Mouse (Mus musculus): ENCODE measurements around the gene Clcn1. TPM values are rescaled to one million over a fixed set of nuclear protein-coding genes. Genes with fewer than 3 reads are reported as not detected.
A peak's percentile ranks its signal among the peaks of the same experiment; 100 is the strongest.

The Clcn1 gene
- polyA plus RNA-seq, 1 experiment: 11.0 TPM

GRCm38 (mm10) chr6:42339981-42340380 is 53.5 kb downstream of the Clcn1 start:
- no peak for TF ChIP-seq POLR2A (IDR thresholded peaks at IDR 0.05; ENCODE audit: borderline replicate concordance, extremely low read depth, insufficient read depth, insufficient read length, poor library complexity, severe bottlenecking)
- no peak for TF ChIP-seq CTCF (IDR thresholded peaks at IDR 0.05; ENCODE audit: borderline replicate concordance, extremely low read depth, insufficient read depth, insufficient read length)
- DNase-seq (ENCODE audit: low read depth): no peak

- no peak for DNase-seq (ENCODE audit: low read depth)
- TF ChIP-seq POLR2A (IDR thresholded peaks at IDR 0.05; ENCODE audit: borderline replicate concordance, extremely low read depth, insufficient read depth, insufficient read length, poor library complexity, severe bottlenecking) (no peak), CTCF (IDR thresholded peaks at IDR 0.05; ENCODE audit: borderline replicate concordance, extremely low read depth, insufficient read depth, insufficient read length) (no peak)
These were observed 55.7 kb downstream of the Clcn1 start for GRCm38 (mm10) chr6:42342171-42342570.

- TF ChIP-seq POLR2A (IDR thresholded peaks at IDR 0.05; ENCODE audit: borderline replicate concordance, extremely low read depth, insufficient read depth, insufficient read length, poor library complexity, severe bottlenecking): no peak
- no peak for TF ChIP-seq CTCF (IDR thresholded peaks at IDR 0.05; ENCODE audit: borderline replicate concordance, extremely low read depth, insufficient read depth, insufficient read length)
- no peak for DNase-seq (ENCODE audit: low read depth)
These were observed 57.1 kb downstream of the Clcn1 start for GRCm38 (mm10) chr6:42343361-42344120.

- no peak for TF ChIP-seq POLR2A (IDR thresholded peaks at IDR 0.05; ENCODE audit: borderline replicate concordance, extremely low read depth, insufficient read depth, insufficient read length, poor library complexity, severe bottlenecking)
- TF ChIP-seq CTCF (IDR thresholded peaks at IDR 0.05; ENCODE audit: borderline replicate concordance, extremely low read depth, insufficient read depth, insufficient read length): no peak
- DNase-seq (ENCODE audit: low read depth): no peak
These were observed 57.8 kb downstream of the Clcn1 start for GRCm38 (mm10) chr6:42344255-42344654.

GRCm38 (mm10) chr6:42348281-42349005 is 62.0 kb downstream of the Clcn1 start:
- no peak for TF ChIP-seq POLR2A (IDR thresholded peaks at IDR 0.05; ENCODE audit: borderline replicate concordance, extremely low read depth, insufficient read depth, insufficient read length, poor library complexity, severe bottlenecking)
- TF ChIP-seq CTCF (IDR thresholded peaks at IDR 0.05; ENCODE audit: borderline replicate concordance, extremely low read depth, insufficient read depth, insufficient read length): no peak
- DNase-seq (ENCODE audit: low read depth): no peak

- peak; percentile 84 for DNase-seq (ENCODE audit: low read depth)
- TF ChIP-seq CTCF (IDR thresholded peaks at IDR 0.05; ENCODE audit: borderline replicate concordance, extremely low read depth, insufficient read depth, insufficient read length) (peak; percentile 70), POLR2A (IDR thresholded peaks at IDR 0.05; ENCODE audit: borderline replicate concordance, extremely low read depth, insufficient read depth, insufficient read length, poor library complexity, severe bottlenecking) (no peak)
These were observed 62.5 kb downstream of the Clcn1 start for GRCm38 (mm10) chr6:42349006-42349425.

- TF ChIP-seq CTCF (IDR thresholded peaks at IDR 0.05; ENCODE audit: borderline replicate concordance, extremely low read depth, insufficient read depth, insufficient read length) (peak; percentile 37; the same call in 1 of the 2 replicates), POLR2A (IDR thresholded peaks at IDR 0.05; ENCODE audit: borderline replicate concordance, extremely low read depth, insufficient read depth, insufficient read length, poor library complexity, severe bottlenecking) (no peak)
These were observed 63.0 kb downstream of the Clcn1 start, which contains the start of gene Zyx for GRCm38 (mm10) chr6:42349426-42350020. TSS of gene Zyx (plus strand) at chr6:42349630.

GRCm38 (mm10) chr6:42350021-42350967 is 63.8 kb downstream of the Clcn1 start:
- TF ChIP-seq POLR2A (IDR thresholded peaks at IDR 0.05; ENCODE audit: borderline replicate concordance, extremely low read depth, insufficient read depth, insufficient read length, poor library complexity, severe bottlenecking) (peak; percentile 86), CTCF (IDR thresholded peaks at IDR 0.05; ENCODE audit: borderline replicate concordance, extremely low read depth, insufficient read depth, insufficient read length) (no peak)
- peak; percentile 83 for DNase-seq (ENCODE audit: low read depth)

More at GRCm38 (mm10) chr6:42349426-42350020, 63.0 kb downstream of the Clcn1 start, which contains the start of gene Zyx:
- DNase-seq (ENCODE audit: low read depth): peak; percentile 93

- no peak for TF ChIP-seq CTCF (IDR thresholded peaks at IDR 0.05; ENCODE audit: borderline replicate concordance, extremely low read depth, insufficient read depth, insufficient read length)
- DNase-seq (ENCODE audit: low read depth): no peak
These were observed 64.7 kb downstream of the Clcn1 start for GRCm38 (mm10) chr6:42350968-42351775.
